Mouse (Mus musculus): ENCODE data around the gene Otub1. TPM values are rescaled to one million over a fixed set of nuclear protein-coding genes. Genes with fewer than 3 reads are reported as not detected.

The Otub1 gene
- polyA plus RNA-seq, 1 experiment from 2014 or later, result 221 TPM

DNA sequence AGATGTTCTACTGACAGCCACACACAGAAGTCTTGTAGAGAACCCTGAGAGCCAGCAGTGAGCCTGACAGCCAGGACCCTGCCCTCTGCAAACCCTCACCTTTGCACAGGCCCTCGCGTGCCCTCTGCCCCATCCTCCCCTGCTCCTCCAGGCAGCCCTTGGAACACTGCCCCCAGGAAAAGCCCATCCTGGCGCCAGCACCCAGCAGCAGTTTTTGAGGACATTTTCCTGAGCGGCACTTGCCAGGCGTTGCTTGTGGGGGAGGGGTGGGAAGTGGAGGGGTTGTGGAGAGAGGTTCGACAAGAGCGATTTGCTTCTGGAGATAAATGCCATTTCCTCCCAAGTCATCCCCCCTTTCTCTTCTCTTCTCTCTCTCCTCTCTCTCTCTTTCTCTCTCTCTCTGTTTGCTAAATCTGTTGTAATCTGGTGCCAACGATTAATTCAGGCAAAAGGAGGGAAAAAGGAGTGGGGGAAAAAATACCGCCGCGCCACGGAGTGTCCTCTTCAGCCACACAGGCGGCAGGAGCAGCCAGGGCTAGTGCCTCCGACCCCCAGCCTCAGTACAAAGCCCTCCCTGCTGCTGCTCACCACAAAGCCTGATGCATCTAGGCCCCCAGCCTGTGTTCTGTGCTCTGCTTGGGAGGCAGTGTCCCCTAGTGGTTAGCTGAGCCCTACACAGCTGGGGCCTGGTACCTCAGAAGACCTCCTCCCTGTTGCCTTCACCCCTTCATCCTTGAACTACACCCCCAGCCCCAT is 45.8 kb downstream of the Otub1 start:
- Histone ChIP-seq H3K36me3 (ENCODE audit: insufficient read depth) (no peaks in the 10 kb centered on the region), H3K27me3 (ENCODE audit: insufficient read depth, low read length) (peaks cover 32% of the 10 kb centered on the region), H3K4me3 (ENCODE audit: low read depth, low read length) (no peak overlapping the region), H3K4me2 (peak overlapping the region; percentile 7; the same call in 1 of the 2 replicates), H3K27ac (ENCODE audit: low read depth) (no peak overlapping the region), H3K9me3 (ENCODE audit: low read depth, low read length) (no peaks in the 10 kb centered on the region), H3K4me1 (ENCODE audit: insufficient read depth) (peaks cover 11% of the 10 kb centered on the region; the same call in 1 of the 2 replicates), H3K9ac (no peak overlapping the region; the same call in 1 of the 2 replicates)
- DNase-seq (peak; percentile 72), ATAC-seq (ENCODE audit: insufficient read depth) (peak; percentile 48; the same call in 1 of the 2 replicates)
- TF ChIP-seq CTCF (IDR thresholded peaks at IDR 0.05; ENCODE audit: low read depth), result peak; percentile 93
- WGBS, result 5% methylated on average over 14 of the region's 14 CpGs

DNA sequence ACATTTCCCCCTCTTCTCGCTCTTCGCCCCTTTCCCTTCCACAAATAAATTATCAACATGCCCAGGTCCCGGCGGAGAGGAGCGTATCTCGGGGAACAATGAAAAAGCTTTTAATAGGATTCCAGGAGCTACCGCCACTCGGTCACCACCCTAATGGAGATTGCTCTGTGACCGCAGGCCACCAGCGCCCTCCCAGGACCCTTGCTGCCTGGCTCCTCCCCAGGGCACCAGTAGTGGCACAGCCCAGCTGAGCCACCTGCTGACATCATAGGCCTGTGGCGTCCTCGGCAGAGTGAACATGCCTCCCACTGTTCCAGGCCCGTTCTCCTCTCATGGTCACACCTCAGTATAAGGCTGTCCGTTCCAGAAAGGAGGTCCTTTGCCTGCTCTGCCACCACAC is 48.4 kb downstream of the Otub1 start:
- Histone ChIP-seq H3K9me3 (ENCODE audit: low read depth, low read length) (no peaks in the 10 kb centered on the region), H3K4me2 (no peak overlapping the region), H3K27me3 (ENCODE audit: insufficient read depth, low read length) (0 out of 2 replicates have a peak, but pooled peaks cover 8% of the 10 kb centered on the region), H3K4me1 (ENCODE audit: insufficient read depth) (peaks cover 7% of the 10 kb centered on the region; the same call in 1 of the 2 replicates), H3K36me3 (ENCODE audit: insufficient read depth) (no peaks in the 10 kb centered on the region), H3K9ac (no peak overlapping the region), H3K4me3 (ENCODE audit: low read depth, low read length) (no peak overlapping the region), H3K27ac (ENCODE audit: low read depth) (no peak overlapping the region)
- ATAC-seq (ENCODE audit: insufficient read depth), result no peak
- TF ChIP-seq CTCF (IDR thresholded peaks at IDR 0.05; ENCODE audit: low read depth), result no peak
- DNase-seq, result no peak
- 36% methylated on average over 14 of the region's 14 CpGs for WGBS

DNA sequence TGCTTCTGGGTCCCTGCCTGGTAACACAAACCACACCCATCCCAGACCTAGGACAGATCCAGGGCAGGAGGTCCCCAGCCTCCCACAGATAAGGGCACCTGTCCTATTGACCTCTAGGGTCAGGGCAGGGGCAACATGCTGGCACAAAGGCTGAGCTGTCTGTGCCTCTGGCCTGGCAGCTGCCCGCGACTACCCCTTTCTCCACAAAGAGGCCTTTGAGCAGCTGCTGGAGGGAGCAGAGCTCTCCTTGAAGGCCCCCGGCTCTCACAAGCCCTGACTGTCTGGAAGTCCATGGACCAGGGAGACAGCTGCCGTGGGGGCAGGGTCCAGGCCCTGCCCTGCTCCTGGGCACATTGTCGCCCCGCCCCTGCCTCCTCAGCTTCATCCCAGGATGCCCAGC is 50.9 kb downstream of the Otub1 start:
- H3K4me1 ChIP-seq (ENCODE audit: insufficient read depth), result peaks cover 3% of the 10 kb centered on the region; the same call in 1 of the 2 replicates
- H3K4me3 ChIP-seq (ENCODE audit: low read depth, low read length), result no peak overlapping the region
- no peak for ATAC-seq (ENCODE audit: insufficient read depth)

DNA sequence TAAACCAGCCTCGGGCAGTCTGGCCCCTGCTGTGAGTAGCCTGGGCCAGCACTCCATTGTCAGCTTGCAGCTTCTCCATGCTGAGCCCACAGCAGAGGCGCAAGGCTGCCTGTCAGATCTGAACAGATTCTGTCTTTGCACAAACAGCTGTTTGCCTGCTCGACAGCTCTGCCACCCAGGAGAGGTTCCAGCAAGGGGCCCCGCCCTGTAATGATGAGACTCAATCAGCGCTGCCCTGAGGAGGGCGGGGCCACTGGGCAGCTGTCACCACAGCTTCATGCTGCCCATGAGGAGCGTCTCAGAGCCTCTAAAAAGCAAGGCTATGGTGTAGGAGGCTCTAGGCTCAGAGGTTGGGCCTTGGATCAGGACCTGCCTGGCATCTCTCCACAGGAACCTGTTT is 52.9 kb downstream of the Otub1 start:
- H3K9ac ChIP-seq, result no peak overlapping the region
- peaks cover 6% of the 10 kb centered on the region for H3K4me1 ChIP-seq (ENCODE audit: insufficient read depth)
- no peaks in the 10 kb centered on the region for H3K9me3 ChIP-seq (ENCODE audit: low read depth, low read length)
- no peaks in the 10 kb centered on the region for H3K36me3 ChIP-seq (ENCODE audit: insufficient read depth)
- 28% methylated on average over 7 of the region's 7 CpGs for WGBS
- H3K4me2 ChIP-seq, result no peak overlapping the region
- H3K27me3 ChIP-seq (ENCODE audit: insufficient read depth, low read length), result 0 out of 2 replicates have a peak, but pooled peaks cover under 1% of the 10 kb centered on the region
- ATAC-seq (ENCODE audit: insufficient read depth) (peak; percentile 35; the same call in 1 of the 2 replicates), DNase-seq (peak; percentile 54)
- H3K27ac ChIP-seq (ENCODE audit: low read depth), result no peak overlapping the region
- no peak for TF ChIP-seq CTCF (IDR thresholded peaks at IDR 0.05; ENCODE audit: low read depth)
- no peak overlapping the region for H3K4me3 ChIP-seq (ENCODE audit: low read depth, low read length)

More for the DNA sequence above, 50.9 kb downstream of the Otub1 start:
- WGBS, result 73% methylated on average over 6 of the region's 6 CpGs
- Histone ChIP-seq H3K27me3 (ENCODE audit: insufficient read depth, low read length) (0 out of 2 replicates have a peak, but pooled peaks cover 8% of the 10 kb centered on the region), H3K9ac (no peak overlapping the region), H3K4me2 (no peak overlapping the region), H3K9me3 (ENCODE audit: low read depth, low read length) (no peaks in the 10 kb centered on the region), H3K27ac (ENCODE audit: low read depth) (no peak overlapping the region), H3K36me3 (ENCODE audit: insufficient read depth) (no peaks in the 10 kb centered on the region)
- TF ChIP-seq CTCF (IDR thresholded peaks at IDR 0.05; ENCODE audit: low read depth), result no peak
- DNase-seq, result no peak

DNA sequence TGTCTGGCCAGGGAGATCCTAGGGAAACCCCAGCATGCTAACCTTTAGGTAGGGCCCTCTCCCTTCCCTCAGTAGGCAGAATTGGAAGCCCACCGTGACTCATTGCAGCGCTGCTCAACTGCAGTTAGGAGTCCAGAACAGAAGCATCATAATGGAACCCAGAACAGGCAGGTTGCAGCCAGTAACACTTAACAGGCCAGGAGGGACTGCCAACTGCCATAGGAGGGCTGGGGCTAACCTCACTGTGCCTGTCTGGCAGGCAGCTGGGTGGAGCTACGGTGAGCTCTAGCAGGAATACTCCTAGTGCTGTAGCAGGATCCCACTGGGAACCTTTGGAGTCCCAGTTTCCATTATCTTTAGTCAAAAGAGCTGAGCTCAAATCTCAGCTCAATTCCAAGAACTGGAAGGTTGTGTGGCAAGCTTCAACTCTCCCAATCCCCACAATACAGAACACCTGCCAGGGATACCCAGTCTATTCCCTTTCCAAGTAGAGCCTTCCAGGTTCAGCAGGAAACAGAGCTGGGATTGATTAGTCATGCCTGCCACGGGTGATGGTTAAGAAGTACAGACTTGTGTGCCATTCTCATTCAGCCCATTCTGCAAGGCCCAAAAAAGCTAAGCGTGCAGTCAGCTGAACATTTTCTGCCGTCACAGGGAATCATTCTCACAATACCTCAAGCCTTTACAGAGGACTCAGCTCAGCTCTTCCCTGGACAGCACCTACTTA is 54.0 kb downstream of the Otub1 start:
- peaks cover 6% of the 10 kb centered on the region for H3K4me1 ChIP-seq (ENCODE audit: insufficient read depth)

DNA sequence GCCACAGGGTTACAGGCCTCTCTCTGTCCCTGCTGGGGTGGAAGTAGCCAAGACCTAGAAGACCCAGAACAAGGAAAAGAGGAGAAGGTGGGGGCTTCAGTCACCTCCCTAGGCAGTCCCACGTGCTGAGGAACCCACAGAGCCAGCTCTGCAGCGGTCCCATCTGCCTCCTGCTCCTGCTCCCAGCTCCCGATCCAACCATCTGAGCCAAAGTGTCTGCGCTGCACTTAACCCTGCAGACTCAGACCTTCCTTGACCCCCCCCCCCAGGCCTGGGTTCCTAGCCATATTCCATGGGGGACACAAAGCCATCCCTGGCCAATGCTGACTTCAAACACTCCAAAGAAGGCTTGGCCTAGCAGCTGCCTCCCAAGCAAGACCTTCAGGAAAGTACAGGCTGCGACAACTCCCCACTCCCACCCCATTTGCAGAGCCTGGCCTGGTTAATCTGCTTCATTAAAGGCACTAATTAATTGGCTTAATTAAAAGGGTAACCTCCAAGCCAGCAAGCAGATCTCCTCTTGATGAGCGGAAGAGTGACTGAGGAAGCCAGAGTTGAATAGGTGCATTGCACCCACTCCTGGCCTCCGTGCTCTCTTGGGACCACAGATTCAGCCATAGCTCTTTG is 54.7 kb downstream of the Otub1 start:
- Histone ChIP-seq H3K36me3 (ENCODE audit: insufficient read depth) (no peaks in the 10 kb centered on the region), H3K9ac (no peak overlapping the region), H3K4me2 (no peak overlapping the region), H3K27me3 (ENCODE audit: insufficient read depth, low read length) (no peaks in the 10 kb centered on the region), H3K4me1 (ENCODE audit: insufficient read depth) (peaks cover 6% of the 10 kb centered on the region), H3K9me3 (ENCODE audit: low read depth, low read length) (no peaks in the 10 kb centered on the region), H3K4me3 (ENCODE audit: low read depth, low read length) (no peak overlapping the region), H3K27ac (ENCODE audit: low read depth) (no peak overlapping the region)
- no peak for DNase-seq
- no peak for ATAC-seq (ENCODE audit: insufficient read depth)
- no peak for TF ChIP-seq CTCF (IDR thresholded peaks at IDR 0.05; ENCODE audit: low read depth)
- WGBS, result 87% methylated on average over 7 of the region's 7 CpGs

More for the DNA sequence above, 54.0 kb downstream of the Otub1 start:
- no peaks in the 10 kb centered on the region for H3K27me3 ChIP-seq (ENCODE audit: insufficient read depth, low read length)
- H3K4me3 ChIP-seq (ENCODE audit: low read depth, low read length), result no peak overlapping the region
- no peak overlapping the region for H3K4me2 ChIP-seq
- no peak for TF ChIP-seq CTCF (IDR thresholded peaks at IDR 0.05; ENCODE audit: low read depth)
- H3K9me3 ChIP-seq (ENCODE audit: low read depth, low read length), result no peaks in the 10 kb centered on the region
- ATAC-seq (ENCODE audit: insufficient read depth) (no peak), DNase-seq (no peak)
- no peaks in the 10 kb centered on the region for H3K36me3 ChIP-seq (ENCODE audit: insufficient read depth)
- no peak overlapping the region for H3K9ac ChIP-seq
- no peak overlapping the region for H3K27ac ChIP-seq (ENCODE audit: low read depth)
- WGBS, result 86% methylated on average over 6 of the region's 6 CpGs

All from lung, embryonic 14.5 days (tissue).